Mouse (Mus musculus) adrenal gland, postnatal 4 days (tissue): ENCODE results near the gene Arhgef26. TPM values are rescaled to one million over a fixed set of nuclear protein-coding genes. Genes with fewer than 3 reads are reported as not detected.
A peak's percentile ranks its signal among the peaks of the same experiment; 100 is the strongest.

ENCODE experiments used
- DNase-seq, 2 experiments: peaks; one replicate each; pipeline ENCODE4 v3.0.0; 2021 to 2022; ENCODE audit warnings: low spot score in 2 of 2, mixed read lengths in 2 of 2
- total RNA-seq, 2 experiments: library from RNA; stranded (reverse); gene quantifications; 2 replicates each; pipeline ENCODE4 v1.2.3; 2021

Arhgef26 gene
- total RNA-seq, 2 experiments from 2014 or later, result 6.8 to 8.5 TPM

DNA sequence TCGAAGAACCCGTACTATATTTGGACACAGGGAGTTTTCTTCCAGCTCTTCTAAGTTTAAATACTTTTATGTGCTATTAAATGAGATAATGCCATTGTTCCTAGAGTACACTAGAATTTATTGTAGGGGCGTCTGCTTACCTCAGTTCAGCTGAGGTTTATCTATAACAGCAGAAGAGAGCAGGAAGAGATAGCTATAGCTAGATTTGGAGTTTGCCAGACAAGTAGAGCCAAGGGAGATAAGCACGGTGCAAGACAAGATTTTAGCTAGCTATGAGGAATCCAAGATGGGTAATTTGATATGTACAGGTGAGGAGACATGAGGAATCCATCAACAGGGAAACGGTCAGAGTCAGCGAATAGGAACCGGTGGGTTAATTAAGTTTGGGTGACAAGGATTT, 108.1 kb downstream of the Arhgef26 start:
- no peak for DNase-seq

- DNase-seq, result no peak
These were observed 109.0 kb downstream of the Arhgef26 start for GRCm38 (mm10) chr3:62447151-62447550.

DNA sequence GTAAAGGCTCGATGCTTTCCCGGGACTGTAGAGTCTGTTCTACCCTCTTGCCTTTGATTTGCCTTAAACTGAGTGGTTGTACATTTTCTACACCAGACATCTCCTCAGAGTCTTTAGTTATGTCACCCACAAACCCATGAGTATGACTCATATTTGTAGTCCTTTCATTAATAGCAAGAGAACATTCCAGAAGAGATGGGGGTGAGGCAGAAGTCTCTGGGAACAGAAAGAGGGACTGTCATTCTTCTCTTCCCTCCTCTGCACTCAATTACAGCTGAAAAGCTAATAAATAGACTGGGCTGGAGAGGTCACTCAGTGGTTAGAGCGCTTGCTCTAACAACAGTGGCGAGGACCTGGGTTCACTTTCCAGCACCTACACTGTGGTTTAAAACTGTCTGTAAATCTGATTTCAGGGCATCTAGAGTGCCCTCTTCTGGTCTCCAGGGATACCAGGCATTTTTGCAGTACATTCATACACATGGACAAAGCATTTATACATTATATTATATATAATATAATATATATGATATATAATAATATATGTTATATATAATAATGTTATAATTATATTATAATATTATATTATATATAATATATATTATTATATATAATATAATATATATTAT, 111.8 kb downstream of the Arhgef26 start:
- DNase-seq, result no peak

DNA sequence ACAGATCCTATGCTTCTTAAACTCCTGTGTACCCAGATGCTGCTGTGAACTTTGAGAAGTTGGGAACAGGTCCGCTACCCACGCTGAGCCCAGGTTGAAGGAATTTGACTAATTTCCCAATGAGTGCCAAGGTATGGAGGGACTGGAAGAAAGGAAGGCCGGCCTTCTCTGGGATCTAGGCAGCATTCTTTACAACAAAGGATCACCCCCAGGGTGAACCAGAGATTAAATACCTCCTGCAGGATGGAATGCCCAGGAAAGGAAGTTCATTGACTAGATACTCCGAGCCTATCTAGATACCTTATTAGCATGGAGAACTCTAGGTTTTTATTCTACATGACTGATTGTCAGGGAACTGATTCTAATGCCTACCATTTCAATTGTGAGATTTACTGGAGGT, 114.8 kb downstream of the Arhgef26 start:
- no peak for DNase-seq

- no peak for DNase-seq
These were observed 116.0 kb downstream of the Arhgef26 start for GRCm38 (mm10) chr3:62454096-62454495.

DNA sequence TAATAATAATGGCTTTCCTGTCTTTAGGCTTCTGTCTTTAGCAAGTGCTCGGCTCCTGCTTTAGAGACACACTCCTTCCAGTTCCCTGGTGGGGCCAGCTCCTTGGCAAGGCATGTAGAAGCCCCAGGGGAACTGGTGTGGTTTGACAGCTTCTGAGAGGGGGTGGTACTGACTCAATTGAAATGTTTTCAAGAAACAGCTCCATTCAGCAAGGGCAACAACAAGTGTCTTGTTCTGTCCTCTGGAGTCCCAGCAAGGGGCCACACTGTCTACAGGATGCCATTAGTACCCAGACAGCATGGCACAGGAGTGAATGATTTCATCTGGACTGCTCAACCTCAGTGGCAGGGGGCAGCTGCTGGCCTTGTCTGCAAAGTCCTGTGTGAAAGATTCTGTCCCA, 117.7 kb downstream of the Arhgef26 start:
- DNase-seq, result no peak

GRCm38 (mm10) chr3:62458284-62459013, 120.3 kb downstream of the Arhgef26 start:
- DNase-seq, result peak in 1 of 2 experiments; percentile 22

- no peak for DNase-seq
These were observed 121.3 kb downstream of the Arhgef26 start for GRCm38 (mm10) chr3:62459483-62459882.

- no peak for DNase-seq
These were observed 126.1 kb downstream of the Arhgef26 start for GRCm38 (mm10) chr3:62464276-62464675.

GRCm38 (mm10) chr3:62470179-62470578, 132.0 kb downstream of the Arhgef26 start:
- DNase-seq, result no peak

GRCm38 (mm10) chr3:62484340-62484739, 146.2 kb downstream of the Arhgef26 start:
- DNase-seq, result no peak

DNA sequence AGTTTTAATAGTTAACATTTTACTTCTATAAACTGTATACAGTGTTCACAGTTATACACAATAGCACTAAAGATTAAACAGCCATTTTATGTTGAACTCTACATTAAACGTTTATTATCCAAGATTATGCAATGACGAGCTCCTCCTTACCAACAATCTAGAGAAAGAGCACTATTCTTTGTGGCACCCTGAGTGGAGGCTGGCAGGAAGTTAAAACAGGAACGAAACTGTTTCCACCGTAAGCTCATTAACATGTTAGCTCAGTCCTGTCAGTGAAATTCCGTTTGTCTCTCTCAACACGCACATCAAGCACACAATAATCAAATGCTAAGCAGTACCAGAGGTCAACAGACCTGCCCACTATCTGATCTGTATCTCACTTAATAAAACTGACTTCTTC, 154.4 kb downstream of the Arhgef26 start:
- no peak for DNase-seq

DNA sequence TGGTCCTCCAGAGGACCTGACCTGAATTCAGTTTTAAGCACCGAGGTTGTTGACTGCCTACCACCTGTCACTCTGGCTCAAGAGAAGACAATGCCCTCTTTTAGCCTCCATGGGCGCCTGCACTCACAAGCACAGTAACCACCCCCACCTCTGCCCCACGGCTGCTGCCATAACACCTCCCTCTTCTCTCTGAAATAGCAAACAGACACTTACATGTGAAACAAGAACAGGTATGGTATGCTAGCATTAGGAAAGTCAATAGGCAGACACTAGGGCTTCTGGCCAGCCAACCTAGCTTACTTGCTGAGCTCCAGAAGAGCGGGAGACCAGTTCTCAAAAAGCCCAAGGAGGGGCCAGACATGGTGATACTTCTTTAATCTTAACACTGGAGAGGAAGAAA, 161.2 kb downstream of the Arhgef26 start:
- no peak for DNase-seq

DNA sequence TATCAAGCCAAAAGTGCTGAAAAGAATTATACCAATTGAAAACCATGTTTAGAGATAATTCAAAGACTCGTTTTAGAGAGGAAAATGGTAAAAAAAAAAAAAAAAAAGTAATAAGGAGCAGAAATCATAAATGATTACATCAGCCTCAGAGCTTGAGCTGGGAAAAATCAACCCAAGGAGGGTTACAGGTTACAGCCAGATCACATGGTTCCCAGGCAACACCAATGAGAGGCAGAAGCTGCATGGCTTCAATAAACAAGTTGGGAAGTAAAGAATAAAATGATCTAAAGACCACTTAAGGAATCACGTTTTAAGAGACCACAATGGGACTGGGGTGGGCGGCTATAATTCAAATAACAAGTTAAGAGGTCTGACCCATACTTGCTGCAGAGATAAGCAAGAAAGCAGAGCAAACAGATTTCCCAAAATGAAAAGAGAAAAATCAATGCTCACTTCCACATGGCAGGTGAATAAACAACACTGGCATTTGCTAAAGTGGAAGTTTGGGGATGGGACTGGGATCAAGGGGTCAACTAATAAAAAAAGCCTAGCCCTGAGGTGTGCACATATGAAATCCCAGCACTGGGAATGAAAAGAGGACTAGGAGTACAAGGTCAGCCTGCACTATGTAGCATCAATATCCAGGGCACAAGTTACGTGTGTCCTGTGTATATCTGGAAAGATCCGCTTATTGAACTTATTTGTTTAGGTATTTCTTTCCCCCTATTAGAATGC, 167.2 kb downstream of the Arhgef26 start:
- no peak for DNase-seq

DNA sequence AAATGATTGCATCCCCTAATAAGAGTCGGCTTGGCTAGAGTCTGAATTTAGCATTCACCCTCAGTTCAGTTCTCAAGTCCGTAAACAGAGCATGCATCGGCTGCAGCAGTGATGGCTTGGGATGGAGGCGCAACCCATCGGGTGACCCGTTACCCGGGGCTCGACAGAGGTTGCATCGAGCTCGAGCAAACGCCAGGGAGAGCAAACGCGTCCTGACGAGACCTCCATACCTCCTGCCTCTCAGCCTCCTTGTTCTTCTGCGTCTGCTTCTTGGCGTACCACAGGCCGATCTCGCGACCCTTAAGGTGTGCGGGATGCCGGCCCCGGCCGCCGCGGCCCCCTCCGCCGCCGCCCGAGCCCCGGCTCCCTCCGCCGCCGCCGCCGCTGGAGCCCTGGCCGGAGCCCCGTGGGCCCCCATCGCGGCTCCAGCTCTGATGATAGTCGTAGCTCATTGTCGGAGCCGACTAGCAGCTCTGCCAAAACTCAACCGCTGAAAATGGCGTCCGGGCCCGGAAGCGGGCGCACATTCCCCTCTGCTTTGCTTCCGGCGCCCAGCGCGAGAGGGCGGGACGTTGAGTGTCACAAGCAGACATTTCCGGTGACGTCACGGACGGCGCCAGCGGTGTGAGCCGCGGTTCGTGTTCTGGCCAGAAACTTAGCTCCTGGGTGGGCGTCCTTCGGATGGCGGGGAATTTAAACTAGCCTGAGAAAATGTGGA, 168.5 kb downstream of the Arhgef26 start, which contains the start of gene Dhx36:
Dhx36 (minus strand) TSS at position 517 of the 718 bp plus-strand sequence.
- peak; percentile 79 to 91 for DNase-seq

- no peak for DNase-seq
These were observed 169.1 kb downstream of the Arhgef26 start for GRCm38 (mm10) chr3:62507206-62507647.

Other genes starting within 250 kb of the Arhgef26 start
- 10 to 100 TPM; 44.5 to 45.6 TPM for gene Dhx36, start 168.7 kb downstream of the Arhgef26 start, total RNA-seq